Mouse (Mus musculus) embryonic fibroblast, embryonic 13.5 days (primary cell): ENCODE measurements around the gene Dok5.

Source experiments
- CTCF ChIP-seq: IDR thresholded peaks from 2 replicates; pipeline ENCODE4 v1.5.1; 2011; ENCODE audit warnings: mild to moderate bottlenecking, control low read depth, low read length, moderate library complexity, borderline replicate concordance; ENCODE audit not compliant: insufficient read depth
- POLR2A ChIP-seq: IDR thresholded peaks from 2 replicates; pipeline ENCODE4 v1.6.1; 2011; ENCODE audit warnings: low read depth, mild to moderate bottlenecking, control low read depth, low read length, moderate library complexity

DNA sequence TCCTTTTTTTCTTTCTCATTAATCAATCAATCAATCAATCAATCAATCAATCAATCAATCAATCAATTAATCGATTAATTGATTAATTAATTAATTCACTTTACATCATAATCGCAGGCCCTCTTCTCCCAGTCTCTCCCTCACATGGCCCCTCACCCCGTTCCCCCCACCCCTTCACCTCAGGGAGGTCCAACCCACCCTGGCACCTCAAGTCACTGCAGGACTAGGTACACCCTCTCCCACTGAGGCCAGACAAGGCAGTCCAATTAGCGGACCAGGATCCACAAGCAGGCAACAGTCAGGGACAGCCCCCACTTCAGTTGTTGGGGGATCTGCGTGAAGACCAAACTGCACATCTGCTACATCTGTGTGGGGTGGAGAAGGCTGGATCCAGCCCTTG, 146.3 kb downstream of the Dok5 start:
- no peak for TF ChIP-seq POLR2A
- no peak for TF ChIP-seq CTCF
